Mouse (Mus musculus) small intestine, adult 2 months (tissue): ENCODE data around the gene Slc30a3.

Experiments
- CTCF ChIP-seq: fragments of 200-500 bp; IDR thresholded peaks from 2 replicates; pipeline ENCODE4 v1.5.1; 2012; ENCODE audit warnings: low read depth, mild to moderate bottlenecking, control low read depth, inconsistent platforms, low read length, moderate library complexity, mixed read lengths; ENCODE audit not compliant: insufficient replicate concordance, insufficient read length; ENCODE audit errors: extremely low read depth
- POLR2A ChIP-seq: fragments of 200-500 bp; IDR thresholded peaks from 2 replicates; pipeline ENCODE4 v1.6.1; 2012; ENCODE audit warnings: low read depth, mild to moderate bottlenecking, control low read depth, inconsistent platforms, low read length, moderate library complexity

DNA sequence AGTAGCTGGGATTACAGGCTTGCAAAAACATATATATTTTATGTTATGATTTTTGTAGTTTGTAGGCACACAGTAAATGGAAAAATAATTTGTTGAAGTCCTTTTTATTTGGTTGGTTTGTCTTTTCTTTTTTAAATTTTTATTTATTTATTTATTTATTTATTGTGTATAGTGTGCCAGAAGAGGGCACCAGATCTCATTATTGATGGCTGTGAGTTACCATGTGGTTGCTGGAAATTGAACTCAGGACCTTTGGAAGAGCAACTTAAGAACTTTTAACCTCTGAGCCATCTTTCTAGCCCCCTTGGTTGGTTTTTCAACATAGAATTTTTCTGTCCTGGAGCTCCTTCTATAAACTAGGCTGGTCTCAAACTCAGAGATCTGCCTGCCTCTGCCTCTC is 57.6 kb downstream of the Slc30a3 start:
- no peak for TF ChIP-seq POLR2A
- TF ChIP-seq CTCF, result no peak
